Mouse (Mus musculus): ENCODE measurements around the gene Gm10073.
"Not testable (repeated sequence)": the region's sequence is repeated elsewhere in the genome, so short reads cannot be mapped to it uniquely, and the experiment has no call there.

DNA sequence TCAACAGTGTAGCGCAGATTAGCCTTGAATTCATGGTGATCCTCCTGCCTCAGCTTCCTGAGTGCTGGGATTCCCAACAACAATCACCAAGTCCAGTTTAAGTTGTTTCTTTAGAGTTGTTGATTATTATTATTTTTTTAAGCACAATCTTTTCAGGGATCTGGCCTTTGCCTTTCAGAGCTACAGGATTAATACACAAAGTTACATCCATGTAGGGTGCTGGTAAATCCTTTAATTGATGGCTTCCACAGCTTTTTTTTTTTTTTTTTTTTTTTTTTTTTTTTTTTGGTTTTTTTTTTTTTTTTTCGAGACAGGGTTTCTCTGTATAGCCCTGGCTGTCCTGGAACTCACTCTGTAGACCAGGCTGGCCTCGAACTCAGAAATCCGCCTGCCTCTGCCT is 34.5 kb upstream of the Gm10073 start:
- not testable (repeated sequence) for TF ChIP-seq GATA1 (IDR thresholded peaks at IDR 0.05; ENCODE audit: borderline replicate concordance, low read length); FLI1 (IDR thresholded peaks at IDR 0.05; ENCODE audit: low read length)
